18 mouse cellular contexts compared by ENCODE assay signal in the genomic region with DNA sequence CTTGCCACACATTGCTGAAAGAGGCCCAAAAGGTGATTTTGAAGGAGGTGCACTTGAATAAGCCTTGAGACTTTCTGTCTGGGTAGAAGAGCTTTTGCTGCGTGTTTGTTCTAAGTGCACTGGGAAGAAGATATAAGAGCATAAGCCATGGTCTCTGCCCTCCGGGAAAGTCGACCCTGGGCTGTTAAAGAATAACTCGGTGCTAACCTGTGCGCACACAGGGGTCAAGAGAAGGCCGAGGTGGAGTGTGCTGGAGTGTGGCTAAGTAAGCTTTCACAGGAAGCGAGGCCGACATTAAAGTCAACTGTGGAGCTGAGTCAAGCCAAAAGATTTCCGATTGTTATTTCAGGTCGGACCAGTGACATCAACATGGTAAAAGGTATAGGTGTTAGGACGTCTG.
A peak's percentile ranks its signal among the peaks of the same experiment; 100 is the strongest.
DNase-seq lines count a peak whose midpoint lies in the region; ATAC-seq lines count a peak whose summit lies in the region.
"Had no signal": no experiment of that assay in that cellular context is flagged by ENCODE, and none has a peak within 500 bp of the region (broad histone marks: within the 10 kb centered on the region; RNA-seq: fewer than 3 reads in every experiment).

No protein-coding gene starts in this region.

- no peak overlapping the region for H3K4me3 ChIP-seq in heart, embryonic 12.5 days
- H3K4me3 ChIP-seq: forebrain, embryonic 15.5 days; layer of hippocampus, adult 2 months; limb, embryonic 13.5 days had no signal

- 72% methylated on average over 11 of the region's 11 CpGs for WGBS in heart, embryonic 12.5 days

- H3K9ac ChIP-seq in heart, embryonic 12.5 days: no peak overlapping the region
- H3K9ac ChIP-seq: forebrain, embryonic 15.5 days; limb, embryonic 13.5 days had no signal

- DNase-seq in heart, adult 11 months: peak; percentile 64
- DNase-seq in kidney, postnatal 25 days: peak; percentile 68 to 84
- DNase-seq in lung, adult 18-20 months: peak; percentile 61 to 63
- DNase-seq in lung, postnatal 36 days: peak; percentile 75
- DNase-seq in adrenal gland, adult 2 months: no peak
- no peak for DNase-seq in retina, embryonic 14.5 days (ENCODE audit: low spot score)
- DNase-seq in gastrocnemius, postnatal 36 days: no peak
- DNase-seq: adrenal gland, postnatal 25 days; cerebellum, adult 9-10 months; gastrocnemius, postnatal 10 days; heart, postnatal 36 days; thymus, postnatal 4 days had no signal

- H3K9me3 ChIP-seq in heart, embryonic 12.5 days (replicated peaks): no peaks in the 10 kb centered on the region
- H3K9me3 ChIP-seq: forebrain, embryonic 15.5 days; limb, embryonic 13.5 days had no signal

- H3K4me2 ChIP-seq in heart, embryonic 12.5 days: no peak overlapping the region
- H3K4me2 ChIP-seq: forebrain, embryonic 15.5 days; heart, embryonic 11.5 days; limb, embryonic 13.5 days had no signal

- intact Hi-C loops in gastrocnemius, postnatal 36 days (cut with DNase I): no loop called here

- no peaks in the 10 kb centered on the region for H3K27me3 ChIP-seq in heart, embryonic 12.5 days (replicated peaks)
- H3K27me3 ChIP-seq: forebrain, embryonic 15.5 days; limb, embryonic 13.5 days had no signal

- ATAC-seq in heart, embryonic 12.5 days (ENCODE audit: insufficient number of reproducible peaks, low FRiP score): no peak
- ATAC-seq: forebrain, embryonic 15.5 days; hindbrain, postnatal 0 days had no signal

- H3K36me3 ChIP-seq in heart, embryonic 12.5 days: no peaks in the 10 kb centered on the region
- H3K36me3 ChIP-seq: forebrain, embryonic 15.5 days; limb, embryonic 13.5 days had no signal

- H3K4me1 ChIP-seq in heart, embryonic 12.5 days (replicated peaks): peaks cover 7% of the 10 kb centered on the region; the same call in 1 of the 2 replicates
- H3K4me1 ChIP-seq: forebrain, embryonic 15.5 days had no signal

- no peak overlapping the region for H3K27ac ChIP-seq in heart, embryonic 12.5 days (ENCODE audit: poor library complexity, severe bottlenecking)
- H3K27ac ChIP-seq: forebrain, embryonic 15.5 days; hindbrain, postnatal 0 days; layer of hippocampus, adult 2 months; limb, embryonic 13.5 days had no signal

Comparison
In these comparisons a context has a peak if more than half of its experiments do, and no peak if none do; other contexts are left out.
1. DNase-seq: peak in heart, adult 11 months (single experiment), kidney, postnatal 25 days (2 of 2), lung, adult 18-20 months (2 of 2) and lung, postnatal 36 days (single experiment); none in adrenal gland, adult 2 months (single experiment), retina, embryonic 14.5 days (single experiment) and gastrocnemius, postnatal 36 days (0 of 2).